Mouse (Mus musculus) midbrain, postnatal 0 days (tissue): Measurements from ENCODE around the gene Aurkb. TPM values are rescaled to one million over a fixed set of nuclear protein-coding genes. Genes with fewer than 3 reads are reported as not detected.

Experiments used
- ATAC-seq: fragments of 200-750 bp; cut with Nextera tagmentation; 2 replicates; pipeline ENCODE4 v1.8.0; 2017; ENCODE audit warnings: moderate number of reproducible peaks, mild to moderate bottlenecking, moderate TSS enrichment, moderate library complexity; ENCODE audit not compliant: low FRiP score
- DNase-seq: peaks from one replicate; pipeline ENCODE4 v3.0.0-alpha.2; 2015; ENCODE audit warnings: low spot score
- H3K27ac ChIP-seq: fragments of 300-500 bp; sonication (generic); 2 replicates; pipeline ENCODE4 v1.5.1; 2014; ENCODE audit warnings: low read depth, mild to moderate bottlenecking, low read length, mixed read lengths
- H3K27me3 ChIP-seq: fragments of 300-500 bp; sonication (generic); 2 replicates; pipeline ENCODE4 v1.6.1; 2014; ENCODE audit warnings: low read length, control low read depth, mixed read lengths; ENCODE audit not compliant: insufficient read depth
- H3K36me3 ChIP-seq: fragments of 300-500 bp; sonication (generic); 2 replicates; pipeline ENCODE4 v1.6.1; 2014; ENCODE audit warnings: low read length, control low read depth, mixed read lengths; ENCODE audit not compliant: insufficient read depth
- H3K4me1 ChIP-seq: fragments of 300-500 bp; sonication (generic); 2 replicates; pipeline ENCODE4 v1.6.1; 2014; ENCODE audit warnings: mild to moderate bottlenecking, control low read depth, antibody characterized with exemption, low read length, mixed read lengths; ENCODE audit not compliant: insufficient read depth
- H3K4me2 ChIP-seq: fragments of 300-500 bp; sonication (generic); 2 replicates; pipeline ENCODE4 v1.6.1; 2014; ENCODE audit warnings: low read depth, mild to moderate bottlenecking, low read length, mixed read lengths; ENCODE audit not compliant: poor library complexity, severe bottlenecking
- H3K4me3 ChIP-seq: fragments of 300-500 bp; sonication (generic); 2 replicates; pipeline ENCODE4 v1.5.1; 2014; ENCODE audit warnings: low read depth, mild to moderate bottlenecking, low read length, moderate library complexity
- H3K9ac ChIP-seq: fragments of 300-500 bp; sonication (generic); replicated peaks from 2 replicates; pipeline ENCODE4 v1.6.1; 2014; ENCODE audit warnings: mild to moderate bottlenecking, low read length, moderate library complexity, mixed read lengths; ENCODE audit not compliant: poor library complexity, severe bottlenecking
- H3K9me3 ChIP-seq: fragments of 300-500 bp; sonication (generic); 2 replicates; pipeline ENCODE4 v1.6.1; 2016; ENCODE audit warnings: low read length, control low read depth
- CTCF ChIP-seq: IDR thresholded peaks from 2 replicates; pipeline ENCODE4 v1.5.1; 2016; ENCODE audit warnings: antibody characterized with exemption, mild to moderate bottlenecking
- WGBS: fragments of 180-500 bp; shearing (Covaris S2); extraction: QIAGEN DNeasy Blood & Tissue Kit; methylation state at CpG from one replicate; pipeline ENCODE4 v1.1.7; 2014; 5-methylcytosine and 5-hydroxymethylcytosine counted together
- polyA plus RNA-seq: library from polyadenylated mRNA; unstranded; fragments of >200 nt; fragmentation: Nextera tagmentation; extraction: Ambion mirVana; gene quantifications from 2 replicates; pipeline ENCODE4 v1.2.1, GENCODE M21; 2015
- total RNA-seq: library from RNA; depleted of rRNA; stranded (reverse); fragments of >200 nt; gene quantifications from 2 replicates; pipeline ENCODE4 v1.2.3, GENCODE M21; 2014

Gene Aurkb
- total and polyA plus RNA-seq, 2 experiments from 2014 or later = 6.9 TPM

DNA sequence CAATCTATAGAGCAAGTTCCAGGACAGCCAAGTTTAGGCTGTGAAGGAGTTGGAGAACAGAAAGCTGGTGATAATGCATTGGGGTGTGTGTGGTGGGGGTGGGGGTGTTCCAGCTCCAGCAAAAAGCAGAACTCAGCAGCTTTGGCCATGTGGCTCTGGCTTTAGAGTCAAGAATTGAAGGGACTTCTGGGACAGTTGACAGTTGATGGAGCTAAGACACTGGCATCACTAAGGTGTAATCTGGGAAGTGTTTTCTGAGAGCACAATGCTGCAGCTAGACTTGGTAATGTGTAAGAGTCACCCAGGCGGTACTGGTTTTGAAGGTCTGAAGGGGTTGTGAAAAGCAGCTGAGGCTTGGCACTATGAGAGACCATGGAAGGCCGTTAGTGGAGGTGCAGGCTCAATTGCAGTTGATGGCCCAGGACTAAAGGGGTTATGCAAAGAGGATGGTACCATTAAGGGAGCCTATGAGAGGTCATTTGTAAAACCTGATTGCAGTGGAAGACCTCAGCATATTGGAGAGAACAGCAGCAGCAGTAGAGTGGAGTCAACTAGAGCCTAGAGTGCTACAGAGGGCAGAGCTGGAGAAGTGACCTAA, 7.5 kb downstream of the Aurkb start:
- no peak for ATAC-seq
- WGBS = 92% methylated on average over 2 of the region's 2 CpGs
- no peak overlapping the region for H3K9ac ChIP-seq
- no peak for TF ChIP-seq CTCF
- H3K27ac ChIP-seq = no peak overlapping the region
- no peak overlapping the region for H3K4me2 ChIP-seq
- no peak for DNase-seq
- no peak overlapping the region for H3K4me3 ChIP-seq
- no peaks in the 10 kb centered on the region for H3K4me1 ChIP-seq
- no peaks in the 10 kb centered on the region for H3K36me3 ChIP-seq
- H3K9me3 ChIP-seq = no peaks in the 10 kb centered on the region
- H3K27me3 ChIP-seq = no peaks in the 10 kb centered on the region

- Histone ChIP-seq H3K4me3 (no peak overlapping the region), H3K9me3 (no peaks in the 10 kb centered on the region), H3K9ac (no peak overlapping the region), H3K4me2 (no peak overlapping the region), H3K4me1 (no peaks in the 10 kb centered on the region), H3K36me3 (no peaks in the 10 kb centered on the region), H3K27ac (no peak overlapping the region), H3K27me3 (no peaks in the 10 kb centered on the region)
- no peak for TF ChIP-seq CTCF
- ATAC-seq (no peak), DNase-seq (no peak)
- 75% methylated on average over 3 of the region's 3 CpGs for WGBS
Measured at GRCm38 (mm10) chr11:69053848-69054247, 8.4 kb downstream of the Aurkb start.

- peak overlapping the region; percentile 74 for H3K4me2 ChIP-seq
- no peaks in the 10 kb centered on the region for H3K9me3 ChIP-seq
- TF ChIP-seq CTCF = no peak
- peak overlapping the region; percentile 50 for H3K9ac ChIP-seq
- H3K4me1 ChIP-seq = peaks cover 10% of the 10 kb centered on the region
- H3K27me3 ChIP-seq = no peaks in the 10 kb centered on the region
- DNase-seq = no peak
- H3K27ac ChIP-seq = peak overlapping the region; percentile 92; the same call in 1 of the 2 replicates
- H3K36me3 ChIP-seq = no peaks in the 10 kb centered on the region
- WGBS = 70% methylated on average over 2 of the region's 2 CpGs
- peak overlapping the region; percentile 90 for H3K4me3 ChIP-seq
- no peak for ATAC-seq
Measured at GRCm38 (mm10) chr11:69058265-69058664, 12.8 kb downstream of the Aurkb start.

- WGBS = under 1% methylated on average over 19 of the region's 19 CpGs
- peaks cover 10% of the 10 kb centered on the region for H3K4me1 ChIP-seq
- no peak for TF ChIP-seq CTCF
Measured at GRCm38 (mm10) chr11:69058729-69059356, 13.4 kb downstream of the Aurkb start.

GRCm38 (mm10) chr11:69059357-69059974, 14.0 kb downstream of the Aurkb start, which contains the start of gene Borcs6:
Gene Borcs6 (plus strand): TSS chr11:69059717.
- Histone ChIP-seq H3K4me2 (peak within 1 kb of the TSS; percentile 86), H3K4me3 (peak within 1 kb of the TSS; percentile 90), H3K36me3 (no peaks in the 10 kb centered on the region), H3K27me3 (no peaks in the 10 kb centered on the region), H3K9ac (peak within 1 kb of the TSS; percentile 85), H3K9me3 (no peaks in the 10 kb centered on the region), H3K4me1 (peaks cover 10% of the 10 kb centered on the region), H3K27ac (peak within 1 kb of the TSS; percentile 92)
- WGBS = under 1% methylated on average over 64 of the region's 64 CpGs
- no peak for TF ChIP-seq CTCF
- DNase-seq (peak; percentile 99), ATAC-seq (peak; percentile 95)

More at GRCm38 (mm10) chr11:69058729-69059356, 13.4 kb downstream of the Aurkb start:
- Histone ChIP-seq H3K4me3 (peak overlapping the region; percentile 90), H3K9me3 (no peaks in the 10 kb centered on the region), H3K27ac (peak overlapping the region; percentile 92), H3K4me2 (peak overlapping the region; percentile 74), H3K27me3 (no peaks in the 10 kb centered on the region), H3K9ac (peak overlapping the region; percentile 50), H3K36me3 (no peaks in the 10 kb centered on the region)
- DNase-seq (no peak), ATAC-seq (no peak)

DNA sequence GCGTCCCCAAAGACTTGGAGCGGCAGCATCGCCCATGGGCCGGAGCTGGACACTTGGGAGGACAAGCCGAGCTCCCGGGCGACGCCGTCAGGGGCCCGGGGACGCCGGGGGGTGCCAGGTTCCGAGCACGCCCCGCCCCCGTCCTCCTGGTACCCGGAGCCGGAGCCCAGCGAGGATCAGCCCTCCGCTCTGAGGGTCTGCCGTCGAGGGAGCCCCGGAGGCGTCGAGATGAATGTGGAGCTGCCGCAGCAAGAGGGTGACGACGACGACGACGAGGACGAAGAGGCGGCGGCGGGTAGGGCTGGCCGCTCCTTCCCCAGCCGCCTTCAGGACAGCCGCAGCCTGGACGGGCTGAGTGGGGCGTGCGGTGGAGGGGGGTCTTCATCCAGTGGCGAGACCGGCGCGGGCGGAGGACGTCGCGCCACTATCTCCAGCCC, 14.5 kb downstream of the Aurkb start:
- ATAC-seq = peak; percentile 38; the same call in 1 of the 2 replicates
- Histone ChIP-seq H3K4me2 (peak overlapping the region; percentile 86), H3K4me3 (peak overlapping the region; percentile 90), H3K27ac (peak overlapping the region; percentile 92), H3K4me1 (peaks cover 10% of the 10 kb centered on the region), H3K9ac (peak overlapping the region; percentile 85), H3K9me3 (no peaks in the 10 kb centered on the region), H3K27me3 (no peaks in the 10 kb centered on the region), H3K36me3 (no peaks in the 10 kb centered on the region)
- under 1% methylated on average over 48 of the region's 49 CpGs for WGBS
- no peak for TF ChIP-seq CTCF
- DNase-seq = no peak
